ENCODE assay signal across 8 mouse cellular contexts in the genomic region with DNA sequence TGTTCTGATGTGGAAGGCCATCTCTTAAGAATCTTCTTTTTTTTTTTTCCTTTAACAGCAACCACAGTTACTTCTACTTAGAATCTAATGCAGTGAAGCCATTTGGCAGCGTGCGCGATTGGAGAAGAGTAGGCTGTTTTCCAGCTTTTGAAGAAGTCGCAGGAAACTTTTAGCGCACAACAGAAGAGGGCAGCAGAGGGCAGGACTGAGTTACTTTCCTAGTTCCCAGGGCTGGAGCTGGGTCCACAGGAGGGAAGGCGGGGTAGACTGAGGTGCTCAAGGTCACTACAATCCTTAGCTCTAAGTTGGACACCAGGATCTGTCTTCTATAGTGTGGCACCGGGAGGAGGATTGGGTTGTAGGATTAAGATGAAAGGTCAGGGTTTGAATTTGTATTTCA. TPM values are rescaled to one million over a fixed set of nuclear protein-coding genes. Genes with fewer than 3 reads are reported as not detected.
DNase-seq lines count a peak whose midpoint lies in the region; ATAC-seq and TF ChIP-seq lines count a peak whose summit lies in the region.

No protein-coding gene starts in this region.

- 33% methylated on average over 7 of the region's 7 CpGs for WGBS in hindbrain, embryonic 16.5 days
- 35% methylated on average over 7 of the region's 7 CpGs for WGBS in hindbrain, embryonic 10.5 days
- 27% methylated on average over 7 of the region's 7 CpGs for WGBS in embryonic facial prominence, embryonic 14.5 days

- no peaks in the 10 kb centered on the region; the same call in 1 of the 2 replicates for H3K4me1 ChIP-seq in hindbrain, embryonic 16.5 days (ENCODE audit: control insufficient read depth, insufficient read depth, low read depth, low read length)
- peaks cover 20% of the 10 kb centered on the region; the same call in 1 of the 2 replicates for H3K4me1 ChIP-seq in hindbrain, embryonic 10.5 days (replicated peaks)
- H3K4me1 ChIP-seq in E14TG2a.4 (replicated peaks; ENCODE audit: low read depth, low read length): peaks cover 41% of the 10 kb centered on the region
- no peaks in the 10 kb centered on the region for H3K4me1 ChIP-seq in embryonic facial prominence, embryonic 14.5 days (ENCODE audit: control insufficient read depth, insufficient read depth, low read length)

- no peak overlapping the region for H3K4me3 ChIP-seq in hindbrain, embryonic 16.5 days (ENCODE audit: low read length)
- no peak overlapping the region for H3K4me3 ChIP-seq in hindbrain, embryonic 10.5 days
- H3K4me3 ChIP-seq in E14TG2a.4 (replicated peaks; ENCODE audit: low read length): no peak overlapping the region
- no peak overlapping the region for H3K4me3 ChIP-seq in embryonic facial prominence, embryonic 14.5 days (ENCODE audit: low read depth, low read length)

- no peak overlapping the region for H3K4me2 ChIP-seq in hindbrain, embryonic 16.5 days (ENCODE audit: low read length)
- no peak overlapping the region for H3K4me2 ChIP-seq in embryonic facial prominence, embryonic 14.5 days (ENCODE audit: low read depth, low read length)

- DNase-seq in hindbrain, embryonic 10.5 days (ENCODE audit: low spot score): no peak
- DNase-seq in adrenal gland, adult (ENCODE audit: inconsistent age in 2 of 2, low spot score in 1 of 2): peak; percentile 36 to 74
- peak; percentile 71 for DNase-seq in embryonic facial prominence, embryonic 14.5 days (ENCODE audit: low spot score)
- DNase-seq in left cerebral cortex, postnatal 14 days (ENCODE audit: low spot score in 2 of 2): peak; percentile 67 to 70
- peak; percentile 73 to 81 for DNase-seq in right cerebral cortex, postnatal 10 days (ENCODE audit: low spot score in 2 of 2)
- no peak for DNase-seq in urinary bladder, adult 2 months (ENCODE audit: low spot score)

- no peak overlapping the region for H3K9ac ChIP-seq in hindbrain, embryonic 16.5 days (ENCODE audit: low read depth, low read length)
- H3K9ac ChIP-seq in embryonic facial prominence, embryonic 14.5 days (ENCODE audit: low read depth, low read length): no peak overlapping the region

- 0 out of 2 replicates have a peak, but pooled peaks cover 2% of the 10 kb centered on the region for H3K27me3 ChIP-seq in hindbrain, embryonic 16.5 days (replicated peaks; ENCODE audit: control insufficient read depth, insufficient read depth, low read length)
- H3K27me3 ChIP-seq in hindbrain, embryonic 10.5 days (ENCODE audit: insufficient read depth, poor library complexity, severe bottlenecking): peaks cover 10% of the 10 kb centered on the region
- peaks cover 14% of the 10 kb centered on the region for H3K27me3 ChIP-seq in E14TG2a.4 (ENCODE audit: insufficient read depth, low read length)
- no peaks in the 10 kb centered on the region; the same call in 1 of the 2 replicates for H3K27me3 ChIP-seq in embryonic facial prominence, embryonic 14.5 days (replicated peaks; ENCODE audit: control insufficient read depth, insufficient read depth, low read length)

- no peaks in the 10 kb centered on the region for H3K9me3 ChIP-seq in hindbrain, embryonic 16.5 days (ENCODE audit: control insufficient read depth, low read length)
- no peaks in the 10 kb centered on the region for H3K9me3 ChIP-seq in hindbrain, embryonic 10.5 days
- H3K9me3 ChIP-seq in E14TG2a.4 (ENCODE audit: low read length): no peaks in the 10 kb centered on the region
- H3K9me3 ChIP-seq in embryonic facial prominence, embryonic 14.5 days (ENCODE audit: control insufficient read depth, low read length): no peaks in the 10 kb centered on the region

- TF ChIP-seq CTCF in E14TG2a.4 (conservative IDR thresholded peaks at IDR 0.05; ENCODE audit: low read length): peak; percentile 38

- peaks cover 3% of the 10 kb centered on the region; the same call in 1 of the 2 replicates for H3K36me3 ChIP-seq in hindbrain, embryonic 16.5 days (ENCODE audit: control insufficient read depth, insufficient read depth, low read length)
- peaks cover 19% of the 10 kb centered on the region for H3K36me3 ChIP-seq in hindbrain, embryonic 10.5 days
- H3K36me3 ChIP-seq in E14TG2a.4 (ENCODE audit: insufficient read depth, low read length): peaks cover 31% of the 10 kb centered on the region
- H3K36me3 ChIP-seq in embryonic facial prominence, embryonic 14.5 days (ENCODE audit: control insufficient read depth, insufficient read depth, low read length): peaks cover 13% of the 10 kb centered on the region

- peak; percentile 22; the same call in 1 of the 2 replicates for ATAC-seq in hindbrain, embryonic 16.5 days
- ATAC-seq in embryonic facial prominence, embryonic 14.5 days (ENCODE audit: low read depth): no peak

- intact Hi-C loops in left cerebral cortex, postnatal 14 days (cut with DNase I): loop anchor here (5.0 kb wide), 1 partner anchor 214 kb away; no protein-coding TSS in a partner anchor

- H3K27ac ChIP-seq in hindbrain, embryonic 16.5 days (ENCODE audit: low read depth, low read length): no peak overlapping the region
- H3K27ac ChIP-seq in hindbrain, embryonic 10.5 days: no peak overlapping the region
- no peak overlapping the region for H3K27ac ChIP-seq in embryonic facial prominence, embryonic 14.5 days (replicated peaks; ENCODE audit: low read depth, low read length)

RNA-seq across cellular contexts. Expression of a gene that starts 8.0 kb away (rescaled TPM):
- 11.9 and 14.9 TPM in 2 replicates for polyA plus RNA-seq in hindbrain, embryonic 16.5 days (2015; fragmentation: Nextera tagmentation; extraction: Ambion mirVana)
- 4.8 and 4.9 TPM in 2 replicates for polyA plus RNA-seq in hindbrain, embryonic 10.5 days (2016; fragmentation: Nextera tagmentation; extraction: Ambion mirVana)
- 1.2 and 1.6 TPM in 2 replicates for polyA plus RNA-seq in embryonic facial prominence, embryonic 14.5 days (2014; fragmentation: Nextera tagmentation; extraction: Ambion mirVana)
- 10 to 100 TPM; 35.2 to 36.0 TPM for total RNA-seq in left cerebral cortex, postnatal 14 days (2021)
- polyA plus RNA-seq in urinary bladder, adult 2 months (2012; rRNA removed): 0.08 and 0.16 TPM in 2 replicates

Comparison
In these comparisons a context has a peak if more than half of its experiments do, and no peak if none do; other contexts are left out.
1. DNase-seq: peak in adrenal gland, adult (2 of 2), embryonic facial prominence, embryonic 14.5 days (single experiment), left cerebral cortex, postnatal 14 days (2 of 2) and right cerebral cortex, postnatal 10 days (2 of 2); none in hindbrain, embryonic 10.5 days (single experiment) and urinary bladder, adult 2 months (single experiment).